Mouse (Mus musculus) retina, postnatal 1 day (tissue): Measurements from ENCODE around the gene Atf2.

Source experiments
- DNase-seq: peaks from one replicate; pipeline ENCODE4 v3.0.0-alpha.2; 2012

The Atf2 gene

GRCm38 (mm10) chr2:73774786-73775682 lies 117.4 kb downstream of the Atf2 start, which contains the start of gene Chn1:
Gene Chn1 (minus strand): TSS chr2:73775346.
- peak; percentile 92 for DNase-seq

GRCm38 (mm10) chr2:73772945-73773344 lies 119.5 kb downstream of the Atf2 start:
- no peak for DNase-seq

GRCm38 (mm10) chr2:73768669-73769068 lies 123.8 kb downstream of the Atf2 start:
- no peak for DNase-seq
